Mouse (Mus musculus) midbrain, embryonic 13.5 days (tissue): ENCODE data around the gene Slc30a7. TPM values are rescaled to one million over a fixed set of nuclear protein-coding genes. Genes with fewer than 3 reads are reported as not detected.

ENCODE experiments used
- ATAC-seq: fragments of 200-750 bp; cut with Nextera tagmentation; 2 replicates; pipeline ENCODE4 v1.8.0; 2017; ENCODE audit warnings: mild to moderate bottlenecking, moderate TSS enrichment, moderate library complexity
- H3K27ac ChIP-seq: fragments of 300-500 bp; sonication (generic); 2 replicates; pipeline ENCODE4 v1.5.1; 2015; ENCODE audit warnings: inconsistent platforms, mild to moderate bottlenecking, moderate library complexity
- H3K27me3 ChIP-seq: fragments of 300-500 bp; sonication (generic); 2 replicates; pipeline ENCODE4 v1.6.1; 2015; ENCODE audit warnings: mild to moderate bottlenecking, inconsistent platforms
- H3K36me3 ChIP-seq: fragments of 300-500 bp; sonication (generic); 2 replicates; pipeline ENCODE4 v1.6.1; 2015; ENCODE audit warnings: mild to moderate bottlenecking, inconsistent platforms
- H3K4me1 ChIP-seq: fragments of 300-500 bp; sonication (generic); replicated peaks from 2 replicates; pipeline ENCODE4 v1.6.1; 2015; ENCODE audit warnings: inconsistent platforms
- H3K4me2 ChIP-seq: fragments of 300-500 bp; sonication (generic); replicated peaks from 2 replicates; pipeline ENCODE4 v1.6.1; 2015; ENCODE audit warnings: moderate library complexity, mild to moderate bottlenecking, inconsistent platforms
- H3K4me3 ChIP-seq: fragments of 300-500 bp; sonication (generic); replicated peaks from 2 replicates; pipeline ENCODE4 v1.5.1; 2015; ENCODE audit warnings: mild to moderate bottlenecking, inconsistent platforms
- H3K9ac ChIP-seq: fragments of 300-500 bp; sonication (generic); replicated peaks from 2 replicates; pipeline ENCODE4 v1.6.1; 2015; ENCODE audit warnings: mild to moderate bottlenecking, inconsistent platforms
- H3K9me3 ChIP-seq: fragments of 300-500 bp; sonication (generic); 2 replicates; pipeline ENCODE4 v1.6.1; 2016; ENCODE audit warnings: mild to moderate bottlenecking, inconsistent platforms
- WGBS: fragments of 180-500 bp; shearing (Covaris S2); methylation state at CpG from one replicate; pipeline ENCODE4 v1.1.7; 2015; 5-methylcytosine and 5-hydroxymethylcytosine counted together
- polyA plus RNA-seq: library from polyadenylated mRNA; unstranded; fragments of >200 nt; fragmentation: Nextera tagmentation; extraction: Ambion mirVana; gene quantifications from 2 replicates; pipeline ENCODE4 v1.2.1, GENCODE M21; 2015

Slc30a7 gene
- polyA plus RNA-seq, 1 experiment from 2014 or later: 17.6 TPM

DNA sequence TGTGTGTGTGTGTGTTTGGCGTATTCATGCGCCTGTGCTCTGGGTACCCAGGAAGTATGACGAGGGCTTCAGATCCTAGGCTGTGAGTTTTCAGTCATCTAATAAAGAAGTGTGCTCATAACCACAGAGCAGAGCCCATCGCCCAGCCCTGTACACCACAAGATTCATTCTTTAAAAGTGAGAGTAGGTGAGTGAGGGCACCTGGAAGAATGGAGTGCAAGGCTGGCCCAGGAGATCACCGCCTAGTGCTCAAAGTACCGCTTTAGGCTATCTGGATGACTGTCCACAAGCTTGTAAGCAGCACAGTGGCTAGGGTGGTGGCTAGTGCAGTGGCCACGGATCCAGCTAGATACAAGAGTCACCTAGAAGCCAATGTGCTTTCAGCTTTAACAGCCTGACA is 50.0 kb downstream of the Slc30a7 start:
- ATAC-seq: no peak
- WGBS: 97% methylated on average over 7 of the region's 7 CpGs
- Histone ChIP-seq H3K4me3 (no peak overlapping the region), H3K9ac (no peak overlapping the region), H3K27ac (no peak overlapping the region), H3K27me3 (no peaks in the 10 kb centered on the region), H3K4me1 (peaks cover 4% of the 10 kb centered on the region; the same call in 1 of the 2 replicates), H3K36me3 (peaks cover 41% of the 10 kb centered on the region), H3K9me3 (no peaks in the 10 kb centered on the region), H3K4me2 (no peak overlapping the region)

DNA sequence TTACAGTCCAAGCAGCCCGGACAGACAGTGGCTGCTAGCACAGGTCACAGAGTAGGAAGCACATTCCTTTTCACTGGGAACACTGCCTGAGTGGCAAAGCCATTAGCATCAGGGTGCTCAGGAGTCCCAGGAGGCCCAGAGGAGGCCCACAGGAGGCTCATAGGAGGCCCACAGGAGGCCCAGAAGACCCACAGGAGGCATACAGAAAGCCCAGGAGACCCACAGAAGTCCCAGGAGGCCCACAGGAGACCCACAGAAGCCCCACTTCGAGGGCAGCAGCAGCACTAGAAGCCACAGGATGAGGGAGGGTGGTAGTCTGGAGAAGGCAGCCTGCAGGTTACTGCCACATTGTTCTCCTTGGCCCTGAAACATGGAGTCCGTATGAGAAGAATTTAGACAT is 54.1 kb downstream of the Slc30a7 start:
- 79% methylated on average over 3 of the region's 3 CpGs for WGBS
- Histone ChIP-seq H3K27me3 (no peaks in the 10 kb centered on the region), H3K9me3 (no peaks in the 10 kb centered on the region), H3K27ac (no peak overlapping the region), H3K9ac (no peak overlapping the region), H3K4me2 (no peak overlapping the region), H3K4me1 (peaks cover 11% of the 10 kb centered on the region; the same call in 1 of the 2 replicates), H3K4me3 (no peak overlapping the region), H3K36me3 (peaks cover 40% of the 10 kb centered on the region)
- no peak for ATAC-seq

DNA sequence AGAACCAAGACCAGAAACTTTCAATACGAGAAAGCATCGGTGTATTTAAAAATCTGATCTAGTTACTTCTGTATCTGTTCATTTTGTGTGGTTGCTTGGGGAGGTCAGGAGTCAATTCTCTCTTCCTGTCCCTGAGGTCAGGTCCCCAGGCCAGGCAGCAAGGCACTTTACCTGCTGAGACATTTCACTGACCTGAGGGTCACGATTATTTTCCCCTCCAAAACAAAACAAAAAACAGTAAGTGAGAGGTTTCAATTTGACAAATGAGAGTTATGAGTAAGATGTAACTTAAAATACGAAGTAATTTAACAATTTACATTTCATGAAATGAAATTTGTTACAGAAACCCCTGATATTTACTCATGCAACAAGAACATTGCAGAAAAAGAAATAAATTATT is 54.9 kb downstream of the Slc30a7 start:
- Histone ChIP-seq H3K36me3 (peaks cover 37% of the 10 kb centered on the region), H3K4me2 (no peak overlapping the region), H3K4me1 (peaks cover 11% of the 10 kb centered on the region; the same call in 1 of the 2 replicates), H3K9ac (no peak overlapping the region), H3K4me3 (no peak overlapping the region), H3K27ac (no peak overlapping the region), H3K27me3 (no peaks in the 10 kb centered on the region), H3K9me3 (no peaks in the 10 kb centered on the region)
- 79% methylated on average over 4 of the region's 4 CpGs for WGBS
- ATAC-seq: no peak

DNA sequence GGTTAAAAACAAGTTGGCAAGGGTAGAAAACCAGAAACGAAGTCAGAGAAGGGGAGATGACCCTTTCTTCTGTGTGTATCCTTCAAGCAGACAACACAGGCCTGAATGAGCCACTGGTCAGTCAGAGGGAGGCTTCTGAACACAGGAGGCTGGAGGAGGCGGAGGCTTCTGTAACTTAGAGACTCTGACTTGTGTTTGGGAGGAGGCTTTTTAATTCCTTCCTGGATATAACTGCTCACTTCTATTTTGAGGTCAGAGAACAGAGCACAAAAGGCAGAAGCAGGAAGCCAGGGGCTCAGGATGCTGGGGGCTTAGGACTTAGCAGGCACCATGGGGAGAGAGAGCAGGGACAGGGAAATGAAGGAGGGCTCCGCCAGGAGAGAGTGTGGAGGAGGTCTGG is 56.0 kb downstream of the Slc30a7 start:
- Histone ChIP-seq H3K4me1 (peaks cover 11% of the 10 kb centered on the region; the same call in 1 of the 2 replicates), H3K9me3 (no peaks in the 10 kb centered on the region), H3K4me2 (no peak overlapping the region), H3K9ac (no peak overlapping the region), H3K4me3 (no peak overlapping the region), H3K36me3 (peaks cover 34% of the 10 kb centered on the region), H3K27ac (0 out of 2 replicates have a peak overlapping the region, but pooled peaks have one; percentile 21), H3K27me3 (no peaks in the 10 kb centered on the region)
- no peak for ATAC-seq
- WGBS: 45% methylated on average over 3 of the region's 3 CpGs

DNA sequence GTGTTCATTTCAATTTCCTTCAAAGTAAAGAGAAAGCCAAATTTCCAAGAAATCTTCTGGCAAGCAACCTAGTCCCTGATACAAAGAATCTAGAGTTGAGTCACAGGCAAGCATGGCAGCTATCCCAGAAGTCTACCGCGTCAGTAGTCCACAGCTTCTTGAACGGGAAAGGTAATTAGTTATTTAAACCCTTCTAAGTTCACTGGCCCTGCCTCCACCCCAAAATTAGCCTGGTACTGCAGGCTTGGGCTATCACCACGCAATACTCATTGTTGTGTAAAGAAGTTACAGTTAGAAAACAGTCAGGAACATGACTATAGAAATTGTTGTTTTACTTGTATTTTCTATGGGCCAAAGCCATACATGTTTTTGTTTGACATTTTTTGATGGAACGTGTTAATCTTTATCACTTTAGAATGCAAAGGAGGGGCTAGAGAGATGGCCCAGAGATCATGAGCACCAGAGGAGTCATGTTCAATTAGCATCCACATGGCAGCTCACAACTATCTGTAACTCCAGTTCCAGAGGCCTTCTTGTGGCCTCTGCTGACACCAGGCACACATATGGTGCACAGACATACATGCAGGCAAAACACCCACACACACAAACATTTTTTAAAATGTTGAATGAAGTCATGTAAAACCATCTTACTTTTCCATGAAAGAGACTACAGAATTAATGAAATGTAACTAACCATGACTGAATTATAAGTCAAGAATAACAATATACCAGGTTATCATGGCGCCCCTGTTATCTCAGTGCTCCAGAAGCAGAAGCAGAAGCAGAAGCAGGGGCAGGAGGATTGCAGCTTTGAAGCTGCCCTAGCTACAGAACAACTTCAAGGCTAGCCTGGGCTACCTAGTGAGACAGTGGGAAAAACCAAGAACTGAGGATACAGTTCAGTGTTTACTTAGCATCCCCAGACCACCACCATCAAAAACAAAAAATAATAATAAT is 57.0 kb downstream of the Slc30a7 start:
- Histone ChIP-seq H3K27me3 (no peaks in the 10 kb centered on the region), H3K4me2 (no peak overlapping the region), H3K4me3 (no peak overlapping the region), H3K4me1 (peaks cover 11% of the 10 kb centered on the region; the same call in 1 of the 2 replicates), H3K9ac (no peak overlapping the region), H3K27ac (peak overlapping the region; percentile 30), H3K9me3 (no peaks in the 10 kb centered on the region), H3K36me3 (peaks cover 33% of the 10 kb centered on the region)
- ATAC-seq: 0 out of 2 replicates have a peak, but pooled peaks have one; percentile 4
- 82% methylated on average over 6 of the region's 6 CpGs for WGBS

DNA sequence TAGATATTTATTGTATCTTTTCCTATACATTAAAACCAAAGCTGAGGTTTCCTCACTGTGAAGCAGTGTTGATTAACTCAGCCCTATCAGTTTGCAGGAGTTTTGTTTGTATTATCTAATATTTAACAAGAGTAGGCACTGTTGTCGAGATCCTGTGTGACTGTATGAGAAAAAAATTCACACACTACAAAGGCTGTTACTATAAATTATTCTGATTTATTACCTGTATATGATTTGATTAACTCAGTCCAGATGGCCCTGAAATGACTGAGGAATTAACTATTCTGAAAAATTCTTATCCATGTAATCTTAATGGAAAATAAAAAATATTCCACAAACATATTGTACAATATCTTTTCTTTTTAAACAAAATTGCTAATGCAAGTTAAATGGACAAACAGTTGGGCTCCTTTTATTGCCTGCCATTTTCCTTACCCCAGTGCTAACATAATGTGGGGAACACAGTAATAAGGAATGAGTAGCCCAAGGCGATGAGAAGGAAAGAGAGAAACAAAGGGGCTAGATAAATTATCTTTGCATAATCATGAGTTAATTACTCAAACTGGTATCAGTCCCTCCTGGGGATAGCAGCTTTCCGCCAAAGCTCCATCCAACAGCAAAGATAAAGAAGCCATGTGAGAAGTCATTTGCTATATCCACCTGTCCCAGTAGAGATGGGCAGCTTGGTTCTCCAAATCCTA is 57.8 kb downstream of the Slc30a7 start:
- peak; percentile 66 for ATAC-seq
- Histone ChIP-seq H3K9ac (no peak overlapping the region), H3K4me3 (no peak overlapping the region), H3K27ac (peak overlapping the region; percentile 30), H3K4me1 (peaks cover 11% of the 10 kb centered on the region; the same call in 1 of the 2 replicates), H3K4me2 (no peak overlapping the region), H3K9me3 (no peaks in the 10 kb centered on the region), H3K27me3 (no peaks in the 10 kb centered on the region), H3K36me3 (peaks cover 39% of the 10 kb centered on the region)
- 63% methylated on average over 3 of the region's 3 CpGs for WGBS

DNA sequence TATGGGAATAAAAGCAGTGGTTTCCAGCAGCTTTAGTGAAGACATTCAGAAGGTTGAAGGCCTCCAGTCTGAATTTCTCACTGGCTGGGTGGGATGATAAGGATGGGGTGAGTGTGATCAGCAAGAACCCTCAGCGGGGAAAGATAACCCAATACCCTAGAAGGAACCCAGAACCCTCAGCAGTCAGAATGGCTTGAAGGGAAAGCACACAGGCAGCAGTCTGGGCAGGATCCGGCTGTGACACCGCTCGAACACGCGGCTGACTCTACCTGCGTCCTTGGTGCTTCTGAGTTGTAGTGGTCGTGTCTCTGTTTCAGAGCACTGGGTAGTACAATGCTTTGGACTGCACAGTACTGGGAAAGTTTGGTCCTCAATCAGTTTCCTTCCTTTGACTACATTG is 60.9 kb downstream of the Slc30a7 start:
- no peaks in the 10 kb centered on the region for H3K27me3 ChIP-seq
- no peak overlapping the region for H3K4me3 ChIP-seq
- peaks cover 57% of the 10 kb centered on the region for H3K36me3 ChIP-seq
- 94% methylated on average over 8 of the region's 8 CpGs for WGBS
- no peak overlapping the region for H3K27ac ChIP-seq
- ATAC-seq: no peak
- 0 out of 2 replicates have a peak, but pooled peaks cover 6% of the 10 kb centered on the region for H3K4me1 ChIP-seq
- H3K9me3 ChIP-seq: no peaks in the 10 kb centered on the region
- no peak overlapping the region for H3K4me2 ChIP-seq
- H3K9ac ChIP-seq: no peak overlapping the region

DNA sequence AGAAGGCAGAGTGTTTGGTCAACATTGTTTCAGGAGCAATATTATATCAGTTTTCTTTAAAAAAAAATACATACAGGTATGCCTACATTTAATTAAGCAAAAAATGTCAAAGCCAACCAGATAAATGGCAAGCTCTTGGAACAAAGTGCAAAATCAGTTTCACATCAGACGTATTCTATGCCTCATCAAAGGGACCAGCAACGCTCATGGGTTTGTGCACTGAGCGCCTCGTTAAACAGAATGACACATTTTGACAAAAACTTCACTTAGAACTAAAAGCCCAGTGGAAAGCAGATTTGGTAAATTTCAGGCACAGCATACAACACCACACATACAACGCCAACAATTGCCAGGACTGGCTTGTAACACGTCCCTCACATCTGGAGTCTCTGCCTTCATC is 62.8 kb downstream of the Slc30a7 start:
- no peaks in the 10 kb centered on the region for H3K27me3 ChIP-seq
- no peak for ATAC-seq
- H3K9me3 ChIP-seq: no peaks in the 10 kb centered on the region
- peaks cover 59% of the 10 kb centered on the region for H3K36me3 ChIP-seq
- no peak overlapping the region for H3K4me2 ChIP-seq
- no peak overlapping the region for H3K9ac ChIP-seq
- H3K4me3 ChIP-seq: no peak overlapping the region
- no peak overlapping the region for H3K27ac ChIP-seq
- WGBS: 90% methylated on average over 6 of the region's 6 CpGs
- no peaks in the 10 kb centered on the region for H3K4me1 ChIP-seq

DNA sequence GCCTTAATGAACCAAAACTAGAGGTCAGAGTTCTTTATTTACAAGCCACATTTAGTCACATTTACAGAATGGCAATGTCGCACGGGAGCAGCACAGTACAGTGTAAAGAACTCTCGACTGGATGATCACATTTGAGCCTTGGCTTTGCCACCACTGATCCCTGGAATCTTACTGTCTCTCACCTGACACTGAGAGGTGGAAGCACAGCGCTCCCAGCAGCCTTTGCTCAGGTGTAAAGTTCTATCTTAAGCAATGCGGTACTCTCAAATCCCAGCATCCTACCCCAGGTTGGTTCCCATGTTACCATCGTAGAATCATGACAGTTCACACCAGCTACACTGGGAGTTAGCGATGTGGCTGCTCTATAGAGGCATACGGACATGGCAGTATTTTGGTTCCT is 65.7 kb downstream of the Slc30a7 start:
- peaks cover 61% of the 10 kb centered on the region for H3K36me3 ChIP-seq
- no peak overlapping the region for H3K9ac ChIP-seq
- no peak overlapping the region for H3K27ac ChIP-seq
- no peaks in the 10 kb centered on the region for H3K9me3 ChIP-seq
- WGBS: 97% methylated on average over 8 of the region's 8 CpGs
- H3K4me2 ChIP-seq: no peak overlapping the region
- no peaks in the 10 kb centered on the region for H3K27me3 ChIP-seq
- no peak for ATAC-seq
- H3K4me1 ChIP-seq: no peaks in the 10 kb centered on the region
- H3K4me3 ChIP-seq: no peak overlapping the region

DNA sequence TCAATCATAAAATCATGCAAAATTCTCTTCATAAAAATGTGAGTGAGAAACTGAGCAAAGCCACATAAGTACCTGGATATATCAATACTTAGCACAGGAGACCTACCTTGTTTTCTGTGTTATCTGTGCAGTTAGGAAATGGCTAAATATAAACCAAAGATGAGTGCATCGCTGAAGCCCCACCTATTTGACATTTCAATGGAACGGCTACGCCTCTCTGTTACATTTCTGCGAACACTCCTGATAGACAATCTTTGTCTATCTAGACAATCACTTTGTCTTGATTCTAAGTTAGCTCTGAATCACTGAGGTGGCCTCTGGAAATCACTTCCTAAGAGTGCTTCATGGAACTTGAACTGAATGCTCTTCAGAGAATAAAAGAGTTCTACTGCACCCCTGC is 66.7 kb downstream of the Slc30a7 start:
- Histone ChIP-seq H3K27ac (no peak overlapping the region), H3K27me3 (no peaks in the 10 kb centered on the region), H3K36me3 (peaks cover 55% of the 10 kb centered on the region), H3K4me3 (no peak overlapping the region), H3K4me2 (no peak overlapping the region), H3K4me1 (no peaks in the 10 kb centered on the region), H3K9ac (no peak overlapping the region), H3K9me3 (no peaks in the 10 kb centered on the region)
- no peak for ATAC-seq
- WGBS: 90% methylated on average over 4 of the region's 4 CpGs

DNA sequence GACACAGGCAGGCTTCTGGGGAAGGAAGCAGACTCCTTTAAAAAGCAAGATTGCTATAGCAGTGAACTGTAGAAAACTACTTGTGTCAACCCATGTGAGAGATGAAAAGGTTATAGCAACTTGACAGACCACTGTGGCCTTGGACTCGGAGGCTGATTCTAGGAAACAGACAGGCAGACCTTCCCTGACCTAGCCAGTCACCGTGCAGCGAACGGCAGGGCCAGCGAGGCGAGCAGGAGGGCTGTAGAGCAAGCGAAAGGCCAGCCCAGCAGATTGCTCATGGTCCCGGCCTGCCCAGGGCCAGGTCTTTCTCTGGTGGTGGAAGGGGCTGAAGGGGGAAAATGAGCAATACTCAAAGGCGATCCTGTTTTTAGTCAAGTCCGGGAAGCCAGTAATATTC is 69.4 kb downstream of the Slc30a7 start:
- peaks cover 39% of the 10 kb centered on the region for H3K36me3 ChIP-seq
- H3K9me3 ChIP-seq: no peaks in the 10 kb centered on the region
- no peak overlapping the region for H3K27ac ChIP-seq
- no peaks in the 10 kb centered on the region for H3K27me3 ChIP-seq
- no peaks in the 10 kb centered on the region for H3K4me1 ChIP-seq
- 92% methylated on average over 10 of the region's 10 CpGs for WGBS
- no peak for ATAC-seq
- no peak overlapping the region for H3K4me3 ChIP-seq
- no peak overlapping the region for H3K4me2 ChIP-seq
- H3K9ac ChIP-seq: no peak overlapping the region
